Mouse (Mus musculus) forebrain, embryonic 14.5 days (tissue): ENCODE measurements around the gene Cd3eap. TPM values are rescaled to one million over a fixed set of nuclear protein-coding genes. Genes with fewer than 3 reads are reported as not detected.

Source experiments
- ATAC-seq: fragments of 200-750 bp; cut with Nextera tagmentation; 2 replicates; pipeline ENCODE4 v1.8.0; 2017; ENCODE audit warnings: mild to moderate bottlenecking, moderate library complexity
- DNase-seq: peaks from one replicate; pipeline ENCODE4 v3.0.0-alpha.2; 2015; ENCODE audit warnings: low spot score
- H3K27ac ChIP-seq: fragments of 300-500 bp; sonication (generic); 2 replicates; pipeline ENCODE4 v1.5.1; 2014; ENCODE audit warnings: low read depth, mild to moderate bottlenecking, control low read depth, low read length, moderate library complexity
- H3K27me3 ChIP-seq: fragments of 300-500 bp; sonication (generic); replicated peaks from 2 replicates; pipeline ENCODE4 v1.6.1; 2014; ENCODE audit warnings: low read length, control low read depth, mixed read lengths; ENCODE audit not compliant: control insufficient read depth, insufficient read depth
- H3K36me3 ChIP-seq: fragments of 300-500 bp; sonication (generic); 2 replicates; pipeline ENCODE4 v1.6.1; 2014; ENCODE audit warnings: low read length, control low read depth; ENCODE audit not compliant: control insufficient read depth, insufficient read depth
- H3K4me1 ChIP-seq: fragments of 300-500 bp; sonication (generic); 2 replicates; pipeline ENCODE4 v1.6.1; 2014; ENCODE audit warnings: antibody characterized with exemption, low read length, control low read depth; ENCODE audit not compliant: control insufficient read depth, insufficient read depth
- H3K4me2 ChIP-seq: fragments of 300-500 bp; sonication (generic); 2 replicates; pipeline ENCODE4 v1.6.1; 2014; ENCODE audit warnings: mild to moderate bottlenecking, control low read depth, low read length
- H3K4me3 ChIP-seq: fragments of 300-500 bp; sonication (generic); 2 replicates; pipeline ENCODE4 v1.5.1; 2014; ENCODE audit warnings: low read depth, low read length, control low read depth
- H3K9ac ChIP-seq: fragments of 300-500 bp; sonication (generic); 2 replicates; pipeline ENCODE4 v1.6.1; 2014; ENCODE audit warnings: mild to moderate bottlenecking, low read length, control low read depth, moderate library complexity
- H3K9me3 ChIP-seq: fragments of 300-500 bp; sonication (generic); replicated peaks from 2 replicates; pipeline ENCODE4 v1.6.1; 2016; ENCODE audit warnings: low read length, control low read depth, mixed read lengths; ENCODE audit not compliant: control insufficient read depth
- WGBS: fragments of 180-500 bp; shearing (Covaris S2); extraction: QIAGEN DNeasy Blood & Tissue Kit; methylation state at CpG from one replicate; pipeline ENCODE4 v1.1.7; 2014; 5-methylcytosine and 5-hydroxymethylcytosine counted together
- polyA plus RNA-seq: library from polyadenylated mRNA; unstranded; fragments of >200 nt; fragmentation: Nextera tagmentation; extraction: Ambion mirVana; gene quantifications from 2 replicates; pipeline ENCODE4 v1.2.1, GENCODE M21; 2014

The Cd3eap gene
- polyA plus RNA-seq, 1 experiment from 2014 or later: 18.4 TPM

GRCm38 (mm10) chr7:19320637-19321036, 38.6 kb downstream of the Cd3eap start:
- DNase-seq: no peak
- H3K9me3 ChIP-seq: no peaks in the 10 kb centered on the region
- H3K4me3 ChIP-seq: no peak overlapping the region
- H3K27ac ChIP-seq: no peak overlapping the region; the same call in 1 of the 2 replicates
- 45% methylated on average over 7 of the region's 7 CpGs for WGBS
- no peaks in the 10 kb centered on the region for H3K27me3 ChIP-seq
- peak overlapping the region; percentile 40; the same call in 1 of the 2 replicates for H3K9ac ChIP-seq
- H3K4me1 ChIP-seq: peaks cover 8% of the 10 kb centered on the region
- no peaks in the 10 kb centered on the region for H3K36me3 ChIP-seq
- H3K4me2 ChIP-seq: peak overlapping the region; percentile 67
- ATAC-seq: no peak

DNA sequence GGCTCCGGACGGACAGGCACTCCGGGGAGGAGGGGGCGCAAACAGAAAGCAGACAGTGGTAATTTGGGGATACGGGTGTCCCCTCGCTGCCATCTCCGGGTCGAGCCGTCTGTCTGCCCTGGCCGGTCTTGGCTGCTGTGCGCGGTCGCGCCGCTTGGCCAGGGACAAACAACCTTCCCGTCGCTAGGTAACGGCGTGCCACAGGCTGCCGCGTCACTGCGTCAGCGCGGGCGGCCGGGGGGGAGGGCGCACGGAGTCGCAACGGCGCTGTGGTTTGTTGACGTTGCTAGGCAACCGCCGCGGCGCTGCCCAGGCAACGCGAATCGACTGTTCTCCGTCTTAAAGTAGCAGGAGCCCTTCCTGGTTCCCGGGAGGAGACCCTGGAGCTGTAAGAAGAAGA, 39.4 kb downstream of the Cd3eap start:
- under 1% methylated on average over 40 of the region's 41 CpGs for WGBS
- ATAC-seq (peak; percentile 98), DNase-seq (peak; percentile 98)
- peaks cover 8% of the 10 kb centered on the region for H3K4me1 ChIP-seq
- H3K4me2 ChIP-seq: peak overlapping the region; percentile 67
- no peaks in the 10 kb centered on the region for H3K36me3 ChIP-seq
- peak overlapping the region; percentile 56 for H3K9ac ChIP-seq
- no peak overlapping the region for H3K27ac ChIP-seq
- H3K4me3 ChIP-seq: peak overlapping the region; percentile 38
- no peaks in the 10 kb centered on the region for H3K27me3 ChIP-seq
- H3K9me3 ChIP-seq: no peaks in the 10 kb centered on the region

DNA sequence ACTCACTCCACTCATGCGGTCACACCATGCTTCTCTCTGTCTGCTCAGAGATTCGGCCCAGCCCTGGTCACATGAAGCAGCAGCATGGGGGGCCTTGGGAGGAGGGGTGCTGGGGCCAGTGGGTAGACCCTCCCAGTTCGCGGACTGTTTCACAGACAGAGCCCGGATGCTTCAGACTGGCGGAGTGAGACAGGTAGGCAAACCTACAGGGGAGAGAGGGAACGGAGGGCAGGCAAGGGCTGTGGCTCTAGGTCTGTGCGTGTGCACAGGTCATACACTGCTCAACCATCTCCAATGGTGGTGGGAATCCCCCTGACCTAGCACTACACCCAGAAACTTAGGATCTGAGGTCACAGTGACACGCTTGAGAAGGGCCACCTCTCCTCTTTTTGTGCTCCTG, 39.8 kb downstream of the Cd3eap start:
- Histone ChIP-seq H3K27me3 (no peaks in the 10 kb centered on the region), H3K4me2 (peak overlapping the region; percentile 67), H3K9ac (peak overlapping the region; percentile 56), H3K4me3 (peak overlapping the region; percentile 38), H3K36me3 (no peaks in the 10 kb centered on the region), H3K27ac (no peak overlapping the region), H3K4me1 (peaks cover 8% of the 10 kb centered on the region), H3K9me3 (no peaks in the 10 kb centered on the region)
- ATAC-seq (peak; percentile 47), DNase-seq (no peak)
- WGBS: 15% methylated on average over 9 of the region's 9 CpGs

- WGBS: 77% methylated on average over 7 of the region's 7 CpGs
- H3K27me3 ChIP-seq: no peaks in the 10 kb centered on the region
These were observed 40.6 kb downstream of the Cd3eap start for GRCm38 (mm10) chr7:19318676-19319075.

DNA sequence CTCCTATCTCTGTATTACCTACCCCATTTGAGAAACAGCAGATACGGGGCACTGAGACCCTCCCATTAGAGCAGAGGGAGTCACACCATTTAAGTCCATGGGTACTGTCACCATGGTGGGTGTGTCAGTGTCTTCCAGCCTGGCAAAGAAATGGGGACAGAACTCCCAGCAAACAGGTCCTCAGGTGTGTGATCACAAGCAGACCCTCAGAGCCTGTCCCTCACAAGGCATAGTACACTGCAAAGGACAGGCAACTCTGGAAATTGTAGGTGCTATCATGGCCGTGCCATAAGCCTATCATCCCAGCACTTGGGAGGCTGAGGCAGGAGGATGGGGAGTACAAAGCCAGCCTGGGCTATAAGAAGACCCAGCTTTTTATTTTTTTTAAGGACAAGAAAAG, 41.1 kb downstream of the Cd3eap start:
- 77% methylated on average over 2 of the region's 2 CpGs for WGBS
- Histone ChIP-seq H3K4me1 (peaks cover 8% of the 10 kb centered on the region), H3K36me3 (no peaks in the 10 kb centered on the region), H3K4me2 (no peak overlapping the region), H3K27me3 (0 out of 2 replicates have a peak, but pooled peaks cover 2% of the 10 kb centered on the region), H3K9me3 (no peaks in the 10 kb centered on the region), H3K9ac (no peak overlapping the region), H3K4me3 (no peak overlapping the region), H3K27ac (no peak overlapping the region)
- ATAC-seq (no peak), DNase-seq (no peak)

More at GRCm38 (mm10) chr7:19318676-19319075, 40.6 kb downstream of the Cd3eap start:
- Histone ChIP-seq H3K27ac (no peak overlapping the region), H3K4me1 (peaks cover 8% of the 10 kb centered on the region), H3K9ac (no peak overlapping the region), H3K4me3 (no peak overlapping the region), H3K9me3 (no peaks in the 10 kb centered on the region), H3K4me2 (no peak overlapping the region), H3K36me3 (no peaks in the 10 kb centered on the region)
- no peak for ATAC-seq
- no peak for DNase-seq

GRCm38 (mm10) chr7:19316451-19317161, 42.7 kb downstream of the Cd3eap start:
- no peak overlapping the region for H3K27ac ChIP-seq
- 0 out of 2 replicates have a peak, but pooled peaks cover 4% of the 10 kb centered on the region for H3K27me3 ChIP-seq
- no peak overlapping the region for H3K9ac ChIP-seq
- H3K4me2 ChIP-seq: no peak overlapping the region
- WGBS: 42% methylated on average over 14 of the region's 14 CpGs
- no peak overlapping the region for H3K4me3 ChIP-seq
- H3K9me3 ChIP-seq: no peaks in the 10 kb centered on the region
- ATAC-seq (no peak), DNase-seq (no peak)
- H3K36me3 ChIP-seq: no peaks in the 10 kb centered on the region
- peaks cover 8% of the 10 kb centered on the region for H3K4me1 ChIP-seq

GRCm38 (mm10) chr7:19314033-19314432, 45.2 kb downstream of the Cd3eap start:
- no peak for ATAC-seq

DNA sequence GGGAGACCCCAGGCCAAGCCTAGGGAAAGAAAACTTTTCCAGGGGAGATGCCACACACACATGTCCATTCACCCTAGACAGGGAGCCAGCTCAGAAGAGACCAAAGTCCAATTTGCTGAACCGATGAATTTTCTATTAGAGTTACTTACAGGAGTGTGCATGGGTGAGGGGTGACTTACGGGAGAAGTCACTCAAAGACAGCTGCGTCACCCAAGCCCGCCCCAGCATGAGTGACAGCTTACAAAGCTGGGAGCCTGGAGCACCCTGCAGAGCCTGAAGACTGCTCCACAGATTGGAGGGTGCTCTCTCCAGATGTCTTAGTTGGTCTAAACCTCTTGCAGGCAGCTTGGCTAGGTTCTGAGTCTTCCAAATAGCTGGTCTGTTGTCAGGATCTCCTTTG, 47.3 kb downstream of the Cd3eap start:
- Histone ChIP-seq H3K27ac (no peak overlapping the region), H3K9me3 (no peaks in the 10 kb centered on the region), H3K27me3 (peaks cover 8% of the 10 kb centered on the region), H3K4me2 (no peak overlapping the region), H3K36me3 (no peaks in the 10 kb centered on the region), H3K4me1 (peaks cover 9% of the 10 kb centered on the region), H3K9ac (no peak overlapping the region), H3K4me3 (no peak overlapping the region)
- no peak for ATAC-seq
- no peak for DNase-seq
- 36% methylated on average over 4 of the region's 4 CpGs for WGBS

More at GRCm38 (mm10) chr7:19314033-19314432, 45.2 kb downstream of the Cd3eap start:
- H3K27me3 ChIP-seq: 0 out of 2 replicates have a peak, but pooled peaks cover 4% of the 10 kb centered on the region
- H3K9ac ChIP-seq: no peak overlapping the region
- no peak for DNase-seq
- H3K9me3 ChIP-seq: no peaks in the 10 kb centered on the region
- no peak overlapping the region for H3K4me2 ChIP-seq
- H3K4me1 ChIP-seq: peaks cover 9% of the 10 kb centered on the region
- H3K4me3 ChIP-seq: no peak overlapping the region
- 52% methylated on average over 5 of the region's 5 CpGs for WGBS
- no peaks in the 10 kb centered on the region for H3K36me3 ChIP-seq
- H3K27ac ChIP-seq: no peak overlapping the region

- no peaks in the 10 kb centered on the region for H3K36me3 ChIP-seq
- peaks cover 9% of the 10 kb centered on the region for H3K4me1 ChIP-seq
- H3K9me3 ChIP-seq: no peaks in the 10 kb centered on the region
- peak within 1 kb of the TSS; percentile 51 for H3K9ac ChIP-seq
- H3K27me3 ChIP-seq: peaks cover 28% of the 10 kb centered on the region
- ATAC-seq (peak; percentile 86), DNase-seq (peak; percentile 98)
- peak within 1 kb of the TSS; percentile 82 for H3K4me2 ChIP-seq
- WGBS: under 1% methylated on average over 49 of the region's 49 CpGs
- no peak within 1 kb of the TSS for H3K27ac ChIP-seq
- peak within 1 kb of the TSS; percentile 51 for H3K4me3 ChIP-seq
These were observed 49.2 kb downstream of the Cd3eap start, which contains the start of gene Fosb for GRCm38 (mm10) chr7:19309884-19310641. Fosb (minus strand) TSS chr7:19310051.
